Mouse (Mus musculus) heart, postnatal 0 days (tissue): ENCODE measurements around the gene Mob1b.

Experiments used
- CTCF ChIP-seq: IDR thresholded peaks from 2 replicates; pipeline ENCODE4 v1.5.1; 2016; ENCODE audit warnings: antibody characterized with exemption, control low read depth, low read depth
- EP300 ChIP-seq: IDR thresholded peaks from 2 replicates; pipeline ENCODE4 v1.6.1; 2016; ENCODE audit warnings: antibody characterized with exemption, low read depth

GRCm38 (mm10) chr5:88699251-88699913, 21.3 kb upstream of the Mob1b start:
- no peak for TF ChIP-seq CTCF
- TF ChIP-seq EP300 = no peak
